Mouse (Mus musculus): ENCODE results near the gene Pcif1. TPM values are rescaled to one million over a fixed set of nuclear protein-coding genes. Genes with fewer than 3 reads are reported as not detected.
"Not testable (repeated sequence)": the region's sequence is repeated elsewhere in the genome, so short reads cannot be mapped to it uniquely, and the experiment has no call there.

Gene Pcif1
- polyA plus RNA-seq, 1 experiment from 2014 or later: 84.6 TPM

DNA sequence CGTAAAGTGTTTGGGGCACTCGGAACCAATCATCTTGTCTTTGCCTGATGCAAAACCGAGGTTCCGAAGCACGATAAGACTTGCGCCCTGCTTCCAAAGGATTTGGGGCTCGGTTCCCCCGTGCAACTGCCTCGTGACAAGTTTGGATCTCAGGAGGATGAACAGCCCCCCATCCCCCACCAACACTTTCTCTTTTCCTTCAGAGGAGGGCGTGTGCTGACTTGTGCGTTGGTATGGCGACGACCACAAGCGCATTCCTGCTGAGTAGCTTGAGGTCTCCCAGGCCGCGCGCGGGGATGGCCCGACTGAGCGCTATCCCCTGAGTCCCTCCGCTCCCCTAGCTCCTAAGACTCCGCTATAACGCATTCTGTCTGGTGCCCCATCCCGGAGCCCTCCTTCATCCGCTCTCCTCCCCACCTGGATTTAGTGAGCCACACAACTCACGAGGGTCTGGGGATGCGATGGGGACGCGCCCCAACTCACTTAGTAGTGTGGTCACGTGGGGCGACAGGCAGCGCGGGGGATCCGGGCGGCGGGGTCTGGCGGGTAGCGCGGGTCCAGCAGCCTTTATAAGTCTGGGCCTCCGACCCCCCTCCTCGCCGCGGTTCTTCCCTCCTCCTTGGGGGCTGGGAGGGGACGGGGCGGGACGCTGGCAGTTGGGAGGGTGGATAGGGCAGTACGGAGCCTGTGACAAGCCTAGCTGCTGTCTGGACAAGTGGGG, 21.8 kb upstream of the Pcif1 start, which contains the start of gene Pltp:
Gene Pltp, minus strand, starts transcription at position 611 of the 721 bp plus-strand sequence.
- Histone ChIP-seq H3K4me1 (peaks cover 59% of the 10 kb centered on the region), H3K27me3 (ENCODE audit: poor library complexity, severe bottlenecking) (peaks cover 66% of the 10 kb centered on the region), H3K27ac (peak within 1 kb of the TSS; percentile 83), H3K9me3 (no peaks in the 10 kb centered on the region), H3K4me3 (peak within 1 kb of the TSS; percentile 69), H3K36me3 (replicated peaks) (peaks cover 10% of the 10 kb centered on the region)
- under 1% methylated on average over 47 of the region's 47 CpGs for WGBS
- DNase-seq (ENCODE audit: extremely low spot score, low spot score): peak; percentile 77

- Histone ChIP-seq H3K27ac (peak overlapping the region; percentile 83), H3K36me3 (replicated peaks) (peaks cover 4% of the 10 kb centered on the region; the same call in 1 of the 2 replicates), H3K9me3 (no peaks in the 10 kb centered on the region), H3K4me1 (peaks cover 64% of the 10 kb centered on the region), H3K4me3 (peak overlapping the region; percentile 69), H3K27me3 (ENCODE audit: poor library complexity, severe bottlenecking) (peaks cover 66% of the 10 kb centered on the region)
- WGBS: 2% methylated on average over 19 of the region's 19 CpGs
- DNase-seq (ENCODE audit: extremely low spot score, low spot score): peak; percentile 54
These were observed 21.1 kb upstream of the Pcif1 start for GRCm38 (mm10) chr2:164857842-164858553.

DNA sequence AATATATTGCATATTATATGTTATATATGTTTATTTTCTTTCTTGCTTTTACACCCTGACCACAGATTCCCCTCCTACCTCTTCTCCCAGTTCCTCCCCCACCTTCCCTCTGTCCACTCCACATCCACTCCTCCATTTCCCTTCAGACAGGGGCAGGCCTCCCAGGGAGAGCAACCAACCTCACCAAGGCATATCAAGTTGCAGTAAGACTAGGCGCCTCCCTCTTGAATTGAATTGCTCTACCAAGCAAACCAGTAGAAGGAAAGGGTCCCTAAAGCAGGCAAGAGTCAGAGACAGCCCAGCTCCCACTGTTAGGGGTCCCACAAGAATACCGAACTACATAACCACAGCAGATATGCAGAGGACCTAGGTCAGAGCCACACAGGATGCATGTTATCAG, 19.9 kb upstream of the Pcif1 start:
- Histone ChIP-seq H3K4me1 (peaks cover 64% of the 10 kb centered on the region), H3K27me3 (ENCODE audit: poor library complexity, severe bottlenecking) (peaks cover 59% of the 10 kb centered on the region), H3K27ac (no peak overlapping the region), H3K9me3 (no peaks in the 10 kb centered on the region), H3K4me3 (no peak overlapping the region), H3K36me3 (replicated peaks) (peaks cover under 1% of the 10 kb centered on the region; the same call in 1 of the 2 replicates)
- 53% methylated on average over 2 of the region's 2 CpGs for WGBS
- no peak for DNase-seq (ENCODE audit: extremely low spot score, low spot score)

DNA sequence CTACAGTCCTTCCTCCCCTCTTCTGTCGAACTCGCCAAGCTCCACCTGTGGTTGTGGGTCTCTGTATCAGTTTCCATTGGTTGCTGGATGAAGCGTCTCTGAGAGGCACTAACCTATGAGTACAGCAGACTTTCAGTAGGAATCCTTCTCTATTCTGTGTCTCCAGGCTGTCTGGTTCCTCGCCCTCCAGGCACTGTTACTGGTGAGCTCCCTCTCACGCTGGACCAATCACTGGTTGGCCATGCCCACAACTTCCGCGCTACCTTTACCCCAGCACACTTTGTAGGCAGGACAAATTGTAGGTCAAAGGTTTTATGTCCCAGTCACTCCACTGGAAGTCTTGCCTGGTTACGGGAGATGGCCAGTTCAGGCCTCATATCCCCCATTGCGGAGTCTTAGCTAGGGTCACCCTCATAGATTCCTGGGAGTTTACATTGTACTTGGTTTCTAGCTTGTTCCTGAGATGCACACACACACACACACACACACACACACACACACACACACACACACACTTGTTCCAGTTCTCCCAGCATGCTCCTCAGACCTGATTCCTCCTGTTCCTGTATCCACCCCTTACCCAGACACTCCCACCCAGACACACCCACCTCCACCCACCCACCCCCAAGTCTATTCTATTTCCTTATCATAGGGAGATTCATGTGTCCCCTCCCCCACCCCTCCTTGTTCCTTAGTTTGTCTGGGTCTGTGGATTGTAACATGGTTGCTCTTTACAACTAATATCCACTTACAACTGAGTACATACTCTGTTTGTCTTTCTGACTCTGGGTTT, 19.3 kb upstream of the Pcif1 start:
- peaks cover 61% of the 10 kb centered on the region for H3K4me1 ChIP-seq
- DNase-seq (ENCODE audit: extremely low spot score, low spot score): no peak
- H3K27ac ChIP-seq: no peak overlapping the region
- no peaks in the 10 kb centered on the region for H3K36me3 ChIP-seq (replicated peaks)
- no peaks in the 10 kb centered on the region for H3K9me3 ChIP-seq
- H3K27me3 ChIP-seq (ENCODE audit: poor library complexity, severe bottlenecking): peaks cover 53% of the 10 kb centered on the region
- no peak overlapping the region for H3K4me3 ChIP-seq
- WGBS: 61% methylated on average over 9 of the region's 9 CpGs

DNA sequence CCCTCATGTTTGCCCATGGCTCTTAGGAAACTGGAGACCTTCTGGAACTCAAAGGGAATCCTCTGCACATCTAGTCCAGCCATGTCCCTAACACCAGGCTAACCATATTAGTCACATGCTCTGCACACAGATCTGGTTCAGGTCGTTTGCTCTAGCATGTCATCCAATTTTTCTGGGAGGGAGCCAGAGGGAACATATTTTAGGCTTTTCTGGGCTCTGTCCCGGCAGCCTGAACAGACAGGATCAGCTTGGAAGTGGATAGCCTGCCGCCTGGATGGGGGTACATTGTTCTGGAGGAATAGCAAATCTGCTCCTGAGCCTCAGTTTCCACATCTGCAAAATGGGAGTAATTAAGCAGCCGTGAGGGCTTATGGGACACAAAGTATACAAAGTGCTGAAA, 18.0 kb upstream of the Pcif1 start:
- DNase-seq (ENCODE audit: extremely low spot score, low spot score): no peak
- H3K9me3 ChIP-seq: no peaks in the 10 kb centered on the region
- H3K27me3 ChIP-seq (ENCODE audit: poor library complexity, severe bottlenecking): peaks cover 40% of the 10 kb centered on the region
- H3K27ac ChIP-seq: no peak overlapping the region
- no peak overlapping the region for H3K4me3 ChIP-seq
- no peaks in the 10 kb centered on the region for H3K36me3 ChIP-seq (replicated peaks)
- peaks cover 48% of the 10 kb centered on the region for H3K4me1 ChIP-seq
- WGBS: 83% methylated on average over 4 of the region's 4 CpGs

- Histone ChIP-seq H3K4me3 (no peak overlapping the region), H3K27me3 (ENCODE audit: poor library complexity, severe bottlenecking) (peaks cover 28% of the 10 kb centered on the region), H3K36me3 (replicated peaks) (no peaks in the 10 kb centered on the region), H3K4me1 (peaks cover 36% of the 10 kb centered on the region), H3K27ac (0 out of 2 replicates have a peak overlapping the region, but pooled peaks have one; percentile 4), H3K9me3 (peaks cover 2% of the 10 kb centered on the region; the same call in 1 of the 2 replicates)
- no peak for DNase-seq (ENCODE audit: extremely low spot score, low spot score)
- WGBS: 59% methylated on average over 9 of the region's 9 CpGs
These were observed 16.8 kb upstream of the Pcif1 start for GRCm38 (mm10) chr2:164862179-164862861.

- H3K4me3 ChIP-seq; H3K9me3 ChIP-seq; H3K27ac ChIP-seq; H3K36me3 ChIP-seq (replicated peaks); DNase-seq (ENCODE audit: extremely low spot score, low spot score): not testable (repeated sequence)
- WGBS: 94% methylated on average over 8 of the region's 9 CpGs
- Histone ChIP-seq H3K4me1 (peaks cover 25% of the 10 kb centered on the region), H3K27me3 (ENCODE audit: poor library complexity, severe bottlenecking) (peaks cover 17% of the 10 kb centered on the region)
These were observed 15.7 kb upstream of the Pcif1 start for GRCm38 (mm10) chr2:164863411-164863810.

- peaks cover 8% of the 10 kb centered on the region; the same call in 1 of the 2 replicates for H3K9me3 ChIP-seq
- no peak for DNase-seq (ENCODE audit: extremely low spot score, low spot score)
- H3K4me3 ChIP-seq: no peak overlapping the region
- H3K27ac ChIP-seq: no peak overlapping the region
- peaks cover 6% of the 10 kb centered on the region for H3K27me3 ChIP-seq (ENCODE audit: poor library complexity, severe bottlenecking)
- no peaks in the 10 kb centered on the region for H3K36me3 ChIP-seq (replicated peaks)
- WGBS: 84% methylated on average over 4 of the region's 4 CpGs
- H3K4me1 ChIP-seq: peaks cover 15% of the 10 kb centered on the region
These were observed 14.5 kb upstream of the Pcif1 start for GRCm38 (mm10) chr2:164864593-164864992.

DNA sequence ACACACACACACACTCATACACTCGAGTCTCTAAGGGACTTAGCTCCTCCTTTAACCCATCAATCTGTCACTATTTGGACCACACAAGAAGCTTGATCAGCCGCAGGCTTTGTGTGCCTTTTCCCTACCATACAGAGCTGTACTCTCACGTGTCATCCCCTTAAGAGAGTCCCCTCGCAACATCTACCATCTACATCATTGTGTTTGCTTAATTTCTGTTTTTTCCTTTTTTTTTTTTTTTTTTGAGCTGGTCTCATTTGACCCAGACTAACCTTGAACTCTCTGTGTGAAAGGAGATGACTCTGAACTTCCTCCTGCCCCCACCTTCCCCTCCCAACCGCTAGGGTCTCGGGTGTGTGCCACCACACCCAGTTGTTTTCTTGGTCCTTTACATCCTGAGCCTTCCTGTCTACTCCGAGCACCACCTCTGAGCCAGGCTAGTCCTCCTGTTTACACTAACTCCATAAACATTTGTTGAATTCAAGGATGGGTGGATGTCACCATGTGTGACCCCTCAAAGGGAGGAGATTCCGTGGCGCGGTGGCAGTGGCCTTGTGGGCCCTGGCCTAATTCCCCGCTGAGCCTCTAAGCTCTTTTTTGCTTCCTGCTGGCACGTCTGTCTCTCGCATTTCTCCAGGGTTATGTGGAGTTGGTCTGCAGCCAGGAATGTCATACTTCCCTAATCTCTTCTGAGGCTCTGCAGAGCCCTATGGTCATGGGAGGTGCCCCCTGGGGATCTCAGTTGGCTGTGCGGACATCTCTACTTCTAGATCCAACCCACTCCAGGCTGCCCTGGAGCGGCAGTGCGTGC, 12.2 kb upstream of the Pcif1 start:
- H3K27me3 ChIP-seq (ENCODE audit: poor library complexity, severe bottlenecking): no peaks in the 10 kb centered on the region
- peaks cover 8% of the 10 kb centered on the region for H3K4me1 ChIP-seq

DNA sequence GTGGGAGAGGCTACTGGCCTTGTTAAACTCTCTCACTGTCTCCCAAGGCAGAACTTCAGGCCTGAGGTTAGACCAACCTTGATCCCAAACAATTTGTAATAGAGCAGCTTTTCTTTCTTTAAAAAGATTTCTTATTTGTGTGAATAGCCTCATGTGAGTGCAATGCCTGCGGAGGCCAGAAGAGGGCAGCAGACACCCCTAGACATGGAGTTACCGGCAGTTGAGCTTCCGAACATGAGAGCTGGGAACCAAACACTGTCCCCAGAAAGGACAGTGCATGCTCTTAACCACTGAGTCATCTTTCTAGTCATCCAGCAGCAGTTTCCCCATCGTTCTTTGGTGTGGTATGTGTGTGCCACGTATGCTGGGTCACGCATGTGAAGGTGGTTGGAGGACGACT, 11.5 kb upstream of the Pcif1 start:
- WGBS: 95% methylated on average over 7 of the region's 7 CpGs
- Histone ChIP-seq H3K27me3 (ENCODE audit: poor library complexity, severe bottlenecking) (no peaks in the 10 kb centered on the region), H3K9me3 (peaks cover 8% of the 10 kb centered on the region; the same call in 1 of the 2 replicates), H3K36me3 (replicated peaks) (no peaks in the 10 kb centered on the region), H3K27ac (no peak overlapping the region), H3K4me3 (no peak overlapping the region), H3K4me1 (peaks cover 2% of the 10 kb centered on the region; the same call in 1 of the 2 replicates)
- DNase-seq (ENCODE audit: extremely low spot score, low spot score): no peak

More for the DNA sequence above, 12.2 kb upstream of the Pcif1 start:
- Histone ChIP-seq H3K27ac (no peak overlapping the region), H3K9me3 (peaks cover 8% of the 10 kb centered on the region; the same call in 1 of the 2 replicates), H3K36me3 (replicated peaks) (no peaks in the 10 kb centered on the region), H3K4me3 (no peak overlapping the region)
- no peak for DNase-seq (ENCODE audit: extremely low spot score, low spot score)
- 75% methylated on average over 16 of the region's 16 CpGs for WGBS

GRCm38 (mm10) chr2:164868491-164868890, 10.6 kb upstream of the Pcif1 start:
- Histone ChIP-seq H3K36me3 (replicated peaks) (no peaks in the 10 kb centered on the region), H3K27ac (no peak overlapping the region), H3K9me3 (peaks cover 8% of the 10 kb centered on the region; the same call in 1 of the 2 replicates), H3K27me3 (ENCODE audit: poor library complexity, severe bottlenecking) (no peaks in the 10 kb centered on the region), H3K4me3 (no peak overlapping the region), H3K4me1 (no peaks in the 10 kb centered on the region)
- DNase-seq (ENCODE audit: extremely low spot score, low spot score): no peak
- WGBS: 87% methylated on average over 7 of the region's 7 CpGs
